Mouse (Mus musculus) spleen, adult 2 months (tissue): Measurements from ENCODE around the gene Lhfpl2.

Experiments used
- CTCF ChIP-seq: fragments of 200-500 bp; IDR thresholded peaks from 2 replicates; pipeline ENCODE4 v1.5.1; 2011; ENCODE audit warnings: mild to moderate bottlenecking, inconsistent platforms; ENCODE audit not compliant: insufficient read depth, insufficient read length, insufficient replicate concordance; ENCODE audit errors: extremely low read depth
- POLR2A ChIP-seq: fragments of 200-500 bp; IDR thresholded peaks from 2 replicates; pipeline ENCODE4 v1.6.1; 2011; ENCODE audit warnings: low read depth, low read length, inconsistent platforms

- TF ChIP-seq CTCF = no peak
- no peak for TF ChIP-seq POLR2A
These were observed 47.4 kb downstream of the Lhfpl2 start for GRCm38 (mm10) chr13:94104866-94105475.
